Comparison of ENCODE assay signal across 15 mouse cellular contexts in the genomic region with DNA sequence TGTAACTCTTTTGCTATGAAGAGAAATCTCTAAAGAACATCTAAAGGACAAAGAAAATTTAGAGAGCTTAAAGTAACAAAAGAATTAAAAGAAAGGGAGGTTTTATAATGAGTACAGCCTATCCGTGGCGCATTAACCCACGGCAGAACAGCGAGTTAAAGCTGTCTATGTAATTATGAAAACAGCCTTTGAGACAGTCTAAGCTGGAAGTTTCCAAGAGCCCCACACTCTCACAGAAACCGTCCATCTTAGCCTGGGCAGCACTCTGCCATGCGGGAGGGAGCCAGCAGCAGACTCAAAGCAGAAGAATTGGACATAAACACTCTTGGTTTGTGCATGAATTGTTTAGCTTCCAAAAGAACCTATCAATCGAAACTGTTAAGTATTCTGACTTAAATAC.
DNase-seq lines count a peak whose midpoint lies in the region; ATAC-seq and TF ChIP-seq lines count a peak whose summit lies in the region.
"Had no signal": no experiment of that assay in that cellular context is flagged by ENCODE, and none has a peak within 500 bp of the region (broad histone marks: within the 10 kb centered on the region; RNA-seq: fewer than 3 reads in every experiment).

No protein-coding gene starts in this region.

- WGBS in kidney, embryonic 15.5 days: 63% methylated on average over 7 of the region's 7 CpGs
- WGBS in forebrain, embryonic 16.5 days: 10% methylated on average over 7 of the region's 7 CpGs

- no peaks in the 10 kb centered on the region for H3K36me3 ChIP-seq in kidney, embryonic 15.5 days
- H3K36me3 ChIP-seq in C2C12 (ENCODE audit: control insufficient read depth, insufficient read depth): peaks cover 10% of the 10 kb centered on the region
- H3K36me3 ChIP-seq in forebrain, embryonic 16.5 days (ENCODE audit: control insufficient read depth, insufficient read depth): no peaks in the 10 kb centered on the region
- H3K36me3 ChIP-seq: G1E; liver, embryonic 15.5 days had no signal

- peaks cover 50% of the 10 kb centered on the region for H3K4me1 ChIP-seq in kidney, embryonic 15.5 days
- H3K4me1 ChIP-seq in forebrain, embryonic 16.5 days (replicated peaks; ENCODE audit: control insufficient read depth, insufficient read depth, low read length): peaks cover 20% of the 10 kb centered on the region
- H3K4me1 ChIP-seq: liver, embryonic 15.5 days had no signal

- peak overlapping the region; percentile 71 for H3K27ac ChIP-seq in gastrocnemius, adult 2 months
- H3K27ac ChIP-seq in kidney, embryonic 15.5 days: peak overlapping the region; percentile 75; the same call in 1 of the 2 replicates
- no peak overlapping the region for H3K27ac ChIP-seq in forebrain, embryonic 16.5 days (ENCODE audit: low read length)
- H3K27ac ChIP-seq: liver, embryonic 15.5 days had no signal

- no peak overlapping the region for H3K4me3 ChIP-seq in gastrocnemius, adult 2 months
- no peak overlapping the region for H3K4me3 ChIP-seq in kidney, embryonic 15.5 days (replicated peaks)
- H3K4me3 ChIP-seq in C2C12 (ENCODE audit: insufficient read depth, poor library complexity, severe bottlenecking): no peak overlapping the region
- H3K4me3 ChIP-seq in forebrain, embryonic 16.5 days (replicated peaks; ENCODE audit: low read length): no peak overlapping the region
- H3K4me3 ChIP-seq: liver, embryonic 15.5 days had no signal

- no peak overlapping the region for H3K4me2 ChIP-seq in kidney, embryonic 15.5 days
- H3K4me2 ChIP-seq in forebrain, embryonic 16.5 days (ENCODE audit: low read length): no peak overlapping the region
- H3K4me2 ChIP-seq: liver, embryonic 15.5 days had no signal

- peaks cover 93% of the 10 kb centered on the region for H3K79me2 ChIP-seq in C2C12 (ENCODE audit: control insufficient read depth, insufficient read depth)

- H3ac ChIP-seq in C2C12 (ENCODE audit: control insufficient read depth, insufficient read length, low read depth): peak overlapping the region; percentile 15

- peaks cover 82% of the 10 kb centered on the region for H3K79me3 ChIP-seq in C2C12 (ENCODE audit: low read depth)

- DNase-seq in gastrocnemius, adult 2 months: no peak
- no peak for DNase-seq in gastrocnemius, postnatal 14 days
- no peak for DNase-seq in kidney, postnatal 10 days
- DNase-seq in neural tube, embryonic 10.5 days (ENCODE audit: extremely low spot score, low spot score): no peak
- DNase-seq in frontal cortex, postnatal 14 days (ENCODE audit: low spot score in 2 of 2): no peak
- DNase-seq: cerebellum, adult 9-10 months; right cerebral cortex, postnatal 14 days; thymus, postnatal 4 days had no signal

- H3K9ac ChIP-seq in kidney, embryonic 15.5 days: no peak overlapping the region
- H3K9ac ChIP-seq in forebrain, embryonic 16.5 days (replicated peaks; ENCODE audit: low read depth, low read length): no peak overlapping the region
- H3K9ac ChIP-seq: liver, embryonic 15.5 days had no signal

- no peak for TF ChIP-seq CTCF in gastrocnemius, adult 2 months (IDR thresholded peaks at IDR 0.05)
- no peak for TF ChIP-seq CTCF in C2C12 (IDR thresholded peaks at IDR 0.05; ENCODE audit: control insufficient read depth, insufficient read depth, insufficient read length)

- H3K27me3 ChIP-seq in kidney, embryonic 15.5 days: no peaks in the 10 kb centered on the region
- H3K27me3 ChIP-seq in C2C12 (ENCODE audit: control insufficient read depth, insufficient read depth, insufficient read length): no peaks in the 10 kb centered on the region
- no peaks in the 10 kb centered on the region for H3K27me3 ChIP-seq in forebrain, embryonic 16.5 days (replicated peaks; ENCODE audit: control insufficient read depth, insufficient read depth, low read length)
- H3K27me3 ChIP-seq: liver, embryonic 15.5 days had no signal

- intact Hi-C loops in gastrocnemius, adult 2 months (cut with DNase I): no loop called here
- intact Hi-C loops in gastrocnemius, postnatal 14 days (cut with DNase I; ENCODE audit: low total_unique reads): no loop called here

- no peaks in the 10 kb centered on the region for H3K9me3 ChIP-seq in kidney, embryonic 15.5 days (replicated peaks)
- no peaks in the 10 kb centered on the region for H3K9me3 ChIP-seq in forebrain, embryonic 16.5 days (ENCODE audit: control insufficient read depth, low read length)
- H3K9me3 ChIP-seq: G1E; liver, embryonic 15.5 days had no signal

- ATAC-seq in kidney, embryonic 15.5 days (replicated peaks; ENCODE audit: low FRiP score): no peak
- 0 out of 2 replicates have a peak, but pooled peaks have one; percentile 64 for ATAC-seq in forebrain, embryonic 16.5 days
- ATAC-seq: activated CD4-positive, CD25-positive, alpha-beta regulatory T cell, adult 4 months; midbrain, embryonic 16.5 days had no signal

TF ChIP-seq in C2C12, 6 proteins besides CTCF, POLR2A, EP300 and RAD21:
- TF ChIP-seq USF1 (IDR thresholded peaks at IDR 0.05; ENCODE audit: low read depth) (no peak), FOSL1 (IDR thresholded peaks at IDR 0.05; ENCODE audit: insufficient read depth, low read length, poor library complexity, severe bottlenecking) (no peak), CEBPB (IDR thresholded peaks at IDR 0.05; ENCODE audit: low read depth) (no peak), MAX (IDR thresholded peaks at IDR 0.05) (no peak), MYOD1 (IDR thresholded peaks at IDR 0.05; ENCODE audit: control insufficient read depth, insufficient read length, low read depth) (no peak)
